Mouse (Mus musculus): Measurements from ENCODE around the gene Mcpt8. TPM values are rescaled to one million over a fixed set of nuclear protein-coding genes. Genes with fewer than 3 reads are reported as not detected.

Mcpt8 gene
- polyA plus RNA-seq, 1 experiment from 2014 or later = 6.4 TPM

Small RNA genes within 50 kb of the gene (microRNA-seq; reads per million reads assigned to microRNA genes)
- not detected for gene Mir6949

Other genes starting within 250 kb of the Mcpt8 start
- gene Nynrin, start 231.3 kb downstream of the Mcpt8 start, polyA plus RNA-seq (2015; fragmentation: Nextera tagmentation; extraction: Ambion mirVana) = 2.0 and 2.1 TPM in 2 replicates
- 0.20 and 0.31 TPM in 2 replicates for gene Cbln3, start 200.9 kb downstream of the Mcpt8 start, polyA plus RNA-seq (2015; fragmentation: Nextera tagmentation; extraction: Ambion mirVana)
- gene Khnyn, start 200.3 kb downstream of the Mcpt8 start, polyA plus RNA-seq (2015; fragmentation: Nextera tagmentation; extraction: Ambion mirVana) = 8.6 and 10.1 TPM in 2 replicates
- gene Sdr39u1, start 185.0 kb downstream of the Mcpt8 start, polyA plus RNA-seq (2015; fragmentation: Nextera tagmentation; extraction: Ambion mirVana) = 12.8 and 15.5 TPM in 2 replicates
- 0.36 and 0.47 TPM in 2 replicates for gene Cma1, start 140.6 kb downstream of the Mcpt8 start, polyA plus RNA-seq (2015; fragmentation: Nextera tagmentation; extraction: Ambion mirVana)
- gene Cma2, start 134.3 kb downstream of the Mcpt8 start, polyA plus RNA-seq (2015; fragmentation: Nextera tagmentation; extraction: Ambion mirVana) = not detected in 2 replicates
- not detected in 2 replicates for gene Mcpt1, start 67.3 kb downstream of the Mcpt8 start, polyA plus RNA-seq (2015; fragmentation: Nextera tagmentation; extraction: Ambion mirVana)
- not detected in 2 replicates for gene Mcpt9, start 54.8 kb downstream of the Mcpt8 start, polyA plus RNA-seq (2015; fragmentation: Nextera tagmentation; extraction: Ambion mirVana)
- gene Mcpt2, start 43.2 kb downstream of the Mcpt8 start, polyA plus RNA-seq (2015; fragmentation: Nextera tagmentation; extraction: Ambion mirVana) = 0.14 and 0.15 TPM in 2 replicates
- gene Mcpt4, start 23.0 kb downstream of the Mcpt8 start, polyA plus RNA-seq (2015; fragmentation: Nextera tagmentation; extraction: Ambion mirVana) = not detected in 2 replicates
- 39.4 and 44.1 TPM in 2 replicates for gene Ctsg, start 17.3 kb upstream of the Mcpt8 start, polyA plus RNA-seq (2015; fragmentation: Nextera tagmentation; extraction: Ambion mirVana)
- not detected in 2 replicates for gene Gzme, start 35.4 kb upstream of the Mcpt8 start, polyA plus RNA-seq (2015; fragmentation: Nextera tagmentation; extraction: Ambion mirVana)
- not detected in 2 replicates for gene Gzmd, start 47.3 kb upstream of the Mcpt8 start, polyA plus RNA-seq (2015; fragmentation: Nextera tagmentation; extraction: Ambion mirVana)
- gene Gzmg, start 74.3 kb upstream of the Mcpt8 start, polyA plus RNA-seq (2015; fragmentation: Nextera tagmentation; extraction: Ambion mirVana) = not detected in 2 replicates
- gene Gzmn, start 89.3 kb upstream of the Mcpt8 start, polyA plus RNA-seq (2015; fragmentation: Nextera tagmentation; extraction: Ambion mirVana) = not detected in 2 replicates
- not detected in 2 replicates for gene Gzmf, start 126.1 kb upstream of the Mcpt8 start, polyA plus RNA-seq (2015; fragmentation: Nextera tagmentation; extraction: Ambion mirVana)
- gene Gzmc, start 149.4 kb upstream of the Mcpt8 start, polyA plus RNA-seq (2015; fragmentation: Nextera tagmentation; extraction: Ambion mirVana) = 0.09 TPM in 1 of 2 replicates, not detected in the other
- gene Gzmb, start 177.0 kb upstream of the Mcpt8 start, polyA plus RNA-seq (2015; fragmentation: Nextera tagmentation; extraction: Ambion mirVana) = 0.39 and 0.44 TPM in 2 replicates